Mouse (Mus musculus): ENCODE data around the gene Kif5a.
"Not testable (repeated sequence)": the region's sequence is repeated elsewhere in the genome, so short reads cannot be mapped to it uniquely, and the experiment has no call there.

Kif5a gene

GRCm38 (mm10) chr10:127199474-127199873 is 63.7 kb downstream of the Kif5a start:
- Histone ChIP-seq H3K36me3 (ENCODE audit: control insufficient read depth, insufficient read depth, low read length, poor library complexity, severe bottlenecking) (peaks cover 7% of the 10 kb centered on the region), H3K27me3 (ENCODE audit: control insufficient read depth, insufficient read depth, low read length, poor library complexity, severe bottlenecking) (peaks cover 1% of the 10 kb centered on the region; the same call in 1 of the 2 replicates)
- no peak for DNase-seq (ENCODE audit: low read depth, low spot score)

GRCm38 (mm10) chr10:127199068-127199467 is 64.1 kb downstream of the Kif5a start:
- no peak for DNase-seq (ENCODE audit: low read depth, low spot score)
- Histone ChIP-seq H3K36me3 (ENCODE audit: control insufficient read depth, insufficient read depth, low read length, poor library complexity, severe bottlenecking) (peaks cover 6% of the 10 kb centered on the region), H3K27me3 (ENCODE audit: control insufficient read depth, insufficient read depth, low read length, poor library complexity, severe bottlenecking) (peaks cover 1% of the 10 kb centered on the region; the same call in 1 of the 2 replicates)

GRCm38 (mm10) chr10:127198492-127198891 is 64.7 kb downstream of the Kif5a start:
- Histone ChIP-seq H3K36me3 (ENCODE audit: control insufficient read depth, insufficient read depth, low read length, poor library complexity, severe bottlenecking) (peaks cover 6% of the 10 kb centered on the region), H3K27me3 (ENCODE audit: control insufficient read depth, insufficient read depth, low read length, poor library complexity, severe bottlenecking) (peaks cover 1% of the 10 kb centered on the region; the same call in 1 of the 2 replicates)
- DNase-seq (ENCODE audit: low read depth, low spot score), result no peak

DNA sequence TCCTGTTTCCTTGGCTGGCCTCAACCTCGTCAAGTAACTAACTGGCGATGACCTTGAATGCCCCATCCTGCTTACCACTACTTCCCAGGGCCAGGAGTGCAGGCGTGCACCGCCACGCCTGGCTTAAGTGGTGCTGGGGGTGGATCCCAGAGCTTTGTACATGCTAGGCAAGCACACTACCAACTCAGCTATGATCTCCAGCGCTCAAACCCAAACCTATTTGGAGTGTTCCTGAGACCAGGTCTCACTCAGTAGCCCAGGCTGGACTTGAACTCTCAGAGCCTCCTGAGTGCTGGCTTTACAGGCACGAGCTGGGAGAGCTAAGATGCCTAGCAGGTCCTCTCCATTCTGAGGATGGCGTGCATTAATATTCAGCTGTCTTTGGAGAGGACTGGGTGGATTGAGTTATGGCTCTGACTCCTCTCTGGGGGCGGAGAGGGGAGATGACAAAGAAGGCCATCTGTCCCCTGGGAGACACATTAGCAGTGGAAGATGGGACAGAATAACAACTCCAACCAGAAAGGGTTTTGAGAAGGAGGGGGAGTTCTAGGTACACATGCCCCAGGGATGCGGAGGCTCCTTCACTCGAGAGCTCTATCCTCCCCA is 65.5 kb downstream of the Kif5a start:
- Histone ChIP-seq H3K27me3 (ENCODE audit: control insufficient read depth, insufficient read depth, low read length, poor library complexity, severe bottlenecking) (peaks cover 1% of the 10 kb centered on the region; the same call in 1 of the 2 replicates), H3K36me3 (ENCODE audit: control insufficient read depth, insufficient read depth, low read length, poor library complexity, severe bottlenecking) (peaks cover 6% of the 10 kb centered on the region)
- no peak for DNase-seq (ENCODE audit: low read depth, low spot score)

- Histone ChIP-seq H3K27me3 (ENCODE audit: control insufficient read depth, insufficient read depth, low read length, poor library complexity, severe bottlenecking) (peaks cover 1% of the 10 kb centered on the region; the same call in 1 of the 2 replicates), H3K36me3 (ENCODE audit: control insufficient read depth, insufficient read depth, low read length, poor library complexity, severe bottlenecking) (peaks cover 6% of the 10 kb centered on the region)
- DNase-seq (ENCODE audit: low read depth, low spot score), result no peak
These were observed 66.0 kb downstream of the Kif5a start for GRCm38 (mm10) chr10:127197104-127197503.

- peaks cover 6% of the 10 kb centered on the region for H3K36me3 ChIP-seq (ENCODE audit: control insufficient read depth, insufficient read depth, low read length, poor library complexity, severe bottlenecking)
- H3K27me3 ChIP-seq (ENCODE audit: control insufficient read depth, insufficient read depth, low read length, poor library complexity, severe bottlenecking), result peaks cover 1% of the 10 kb centered on the region; the same call in 1 of the 2 replicates
- DNase-seq (ENCODE audit: low read depth, low spot score), result no peak
These were observed 66.8 kb downstream of the Kif5a start for GRCm38 (mm10) chr10:127196392-127196791.

- peak; percentile 50 for DNase-seq (ENCODE audit: low read depth, low spot score)
- Histone ChIP-seq H3K27me3 (ENCODE audit: control insufficient read depth, insufficient read depth, low read length, poor library complexity, severe bottlenecking) (peaks cover 1% of the 10 kb centered on the region; the same call in 1 of the 2 replicates), H3K36me3 (ENCODE audit: control insufficient read depth, insufficient read depth, low read length, poor library complexity, severe bottlenecking) (peaks cover 4% of the 10 kb centered on the region)
These were observed 67.6 kb downstream of the Kif5a start, which contains the start of gene Dtx3 for GRCm38 (mm10) chr10:127195328-127196129. Gene Dtx3, minus strand, starts transcription at chr10:127195728.

DNA sequence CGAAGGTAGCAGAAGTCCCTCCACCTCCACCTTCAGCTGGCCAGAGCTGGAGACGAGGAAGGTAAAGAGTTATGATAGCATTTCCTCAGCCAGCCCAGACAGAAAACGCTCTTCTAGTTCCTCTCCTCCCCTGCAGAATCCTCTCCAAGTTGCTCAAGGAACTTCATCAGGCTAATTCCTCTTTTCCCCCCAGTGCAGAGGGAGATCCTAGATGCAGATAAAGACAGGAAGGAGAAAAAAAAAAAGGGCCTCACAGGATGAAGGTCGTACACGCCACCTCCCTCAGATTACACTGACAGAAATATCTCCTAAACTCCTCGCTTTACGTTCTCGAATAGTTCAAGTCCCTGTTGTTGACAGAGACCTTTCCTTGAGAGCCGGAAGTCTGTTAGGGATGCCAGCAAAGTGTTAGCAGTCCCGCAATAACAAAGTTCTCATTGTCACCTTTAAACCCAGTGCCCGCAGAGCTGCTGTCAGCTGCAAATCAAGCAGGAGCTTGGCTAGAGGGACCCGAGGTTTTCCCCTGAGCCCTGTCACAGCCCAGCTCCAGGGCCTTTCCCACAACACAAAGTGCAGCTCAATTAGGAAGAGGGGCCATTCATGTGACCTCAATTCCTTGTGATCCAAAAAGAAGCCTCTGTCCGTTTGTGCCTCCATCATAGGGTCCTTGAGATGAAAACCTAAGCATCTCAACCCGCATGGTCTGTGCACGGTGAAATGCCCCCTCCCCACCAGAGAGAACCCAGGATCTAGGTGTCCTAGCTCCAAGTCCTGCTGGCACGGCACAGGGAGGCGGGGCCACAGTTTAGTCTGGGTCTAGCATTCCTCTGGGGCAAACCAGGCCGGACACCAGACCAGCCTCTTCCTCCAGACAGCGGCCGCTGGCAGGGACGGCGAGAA is 68.5 kb downstream of the Kif5a start:
- DNase-seq (ENCODE audit: low read depth, low spot score), result no peak
- no peaks in the 10 kb centered on the region; the same call in 1 of the 2 replicates for H3K36me3 ChIP-seq (ENCODE audit: control insufficient read depth, insufficient read depth, low read length, poor library complexity, severe bottlenecking)
- H3K27me3 ChIP-seq (ENCODE audit: control insufficient read depth, insufficient read depth, low read length, poor library complexity, severe bottlenecking), result peaks cover 1% of the 10 kb centered on the region; the same call in 1 of the 2 replicates

DNA sequence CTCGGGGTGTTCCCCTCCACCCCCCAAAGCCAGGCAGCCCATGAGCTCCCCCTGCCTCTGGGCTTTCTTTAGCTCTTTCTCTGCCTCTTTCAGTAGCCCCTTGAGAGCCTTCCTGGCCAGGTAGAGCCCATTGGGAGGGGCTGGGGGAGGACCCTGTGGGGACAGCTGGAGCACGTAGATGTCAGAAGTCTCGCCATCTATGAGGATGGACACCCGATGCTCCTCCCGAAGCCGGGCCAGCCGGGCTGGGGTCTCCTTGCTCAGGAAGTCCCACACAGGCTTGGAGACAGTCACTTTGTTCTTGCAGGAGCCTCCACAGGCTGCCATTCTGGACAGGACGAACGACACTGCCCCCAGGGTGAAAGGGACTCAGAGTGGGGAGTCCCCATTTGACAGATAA is 70.1 kb downstream of the Kif5a start:
- DNase-seq (ENCODE audit: low read depth, low spot score), result no peak
- H3K27me3 ChIP-seq (ENCODE audit: control insufficient read depth, insufficient read depth, low read length, poor library complexity, severe bottlenecking), result peaks cover 7% of the 10 kb centered on the region
- H3K36me3 ChIP-seq (ENCODE audit: control insufficient read depth, insufficient read depth, low read length, poor library complexity, severe bottlenecking), result no peaks in the 10 kb centered on the region

DNA sequence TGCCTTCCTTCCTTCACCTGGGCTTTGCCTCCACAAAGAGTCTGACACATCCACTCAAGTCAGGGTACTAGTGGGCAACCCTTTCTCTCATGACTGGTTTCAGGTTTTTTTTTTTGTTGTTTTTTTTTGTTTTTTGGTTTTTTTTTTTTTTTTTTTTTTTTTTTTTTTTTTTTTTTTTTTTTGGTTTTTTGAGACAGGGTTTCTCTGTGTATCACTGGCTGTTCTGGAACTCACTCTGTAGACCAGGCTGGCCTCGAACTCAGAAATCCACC is 71.2 kb downstream of the Kif5a start:
- H3K27me3 ChIP-seq (ENCODE audit: control insufficient read depth, insufficient read depth, low read length, poor library complexity, severe bottlenecking); H3K36me3 ChIP-seq (ENCODE audit: control insufficient read depth, insufficient read depth, low read length, poor library complexity, severe bottlenecking); DNase-seq (ENCODE audit: low read depth, low spot score): not testable (repeated sequence)

GRCm38 (mm10) chr10:127191191-127192056 is 71.7 kb downstream of the Kif5a start:
- H3K27me3 ChIP-seq (ENCODE audit: control insufficient read depth, insufficient read depth, low read length, poor library complexity, severe bottlenecking), result peaks cover 7% of the 10 kb centered on the region
- DNase-seq (ENCODE audit: low read depth, low spot score), result no peak
- H3K36me3 ChIP-seq (ENCODE audit: control insufficient read depth, insufficient read depth, low read length, poor library complexity, severe bottlenecking), result no peaks in the 10 kb centered on the region

- no peak for DNase-seq (ENCODE audit: low read depth, low spot score)
- Histone ChIP-seq H3K27me3 (ENCODE audit: control insufficient read depth, insufficient read depth, low read length, poor library complexity, severe bottlenecking) (peaks cover 7% of the 10 kb centered on the region), H3K36me3 (ENCODE audit: control insufficient read depth, insufficient read depth, low read length, poor library complexity, severe bottlenecking) (no peaks in the 10 kb centered on the region)
These were observed 72.6 kb downstream of the Kif5a start for GRCm38 (mm10) chr10:127190398-127191190.

- H3K27me3 ChIP-seq (ENCODE audit: control insufficient read depth, insufficient read depth, low read length, poor library complexity, severe bottlenecking), result peaks cover 6% of the 10 kb centered on the region
- no peak for DNase-seq (ENCODE audit: low read depth, low spot score)
- H3K36me3 ChIP-seq (ENCODE audit: control insufficient read depth, insufficient read depth, low read length, poor library complexity, severe bottlenecking), result no peaks in the 10 kb centered on the region
These were observed 73.3 kb downstream of the Kif5a start, which contains the start of gene Arhgef25 for GRCm38 (mm10) chr10:127189651-127190381. Gene Arhgef25, minus strand, starts transcription at chr10:127190083.
